Mouse (Mus musculus) urinary bladder, postnatal 4 days (tissue): ENCODE results near the gene Ptprm.

ENCODE experiments used
- DNase-seq, 2 experiments: peaks; one replicate each; pipeline ENCODE4 v3.0.0; 2021 to 2022; ENCODE audit warnings: low spot score in 2 of 2

The Ptprm gene

GRCm38 (mm10) chr17:66720992-66721351 is 633.3 kb downstream of the Ptprm start:
- DNase-seq: no peak

DNA sequence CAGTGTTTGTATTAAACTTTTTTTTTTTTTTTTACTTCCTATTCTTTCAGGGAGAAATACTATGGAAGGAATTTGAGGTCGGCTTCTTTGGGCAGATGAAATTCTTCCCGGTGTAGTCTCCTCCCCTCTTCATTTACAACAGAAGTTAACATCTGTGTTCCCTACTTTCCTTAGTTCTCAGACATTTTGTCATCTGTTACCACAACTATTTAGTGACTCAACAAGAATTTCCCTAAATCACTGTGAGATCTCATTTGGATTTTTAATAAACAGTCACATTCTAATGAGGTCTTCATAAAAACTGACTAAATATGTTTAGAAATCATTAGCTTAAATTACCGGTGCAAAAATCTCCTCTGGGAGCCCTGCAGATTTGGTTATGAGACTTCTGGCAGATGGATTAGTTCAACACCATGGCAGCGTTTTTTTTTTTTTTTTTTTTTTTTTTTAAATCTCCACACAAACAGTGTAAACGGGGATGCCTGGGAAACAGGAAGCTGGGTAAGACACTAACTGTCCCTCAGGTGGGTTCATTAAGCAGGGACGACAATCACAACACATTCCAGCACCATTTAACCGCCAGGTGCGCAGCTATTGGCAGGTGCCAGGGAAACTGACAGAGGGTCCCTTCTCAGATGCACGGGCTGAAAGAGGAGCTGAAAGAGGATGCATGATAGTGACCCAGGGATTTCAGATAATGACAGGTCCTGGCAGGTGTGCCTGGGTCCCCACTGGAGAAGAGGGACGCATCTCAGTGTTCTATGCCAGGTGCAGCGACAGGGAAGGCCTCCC is 633.9 kb downstream of the Ptprm start:
- no peak for DNase-seq

DNA sequence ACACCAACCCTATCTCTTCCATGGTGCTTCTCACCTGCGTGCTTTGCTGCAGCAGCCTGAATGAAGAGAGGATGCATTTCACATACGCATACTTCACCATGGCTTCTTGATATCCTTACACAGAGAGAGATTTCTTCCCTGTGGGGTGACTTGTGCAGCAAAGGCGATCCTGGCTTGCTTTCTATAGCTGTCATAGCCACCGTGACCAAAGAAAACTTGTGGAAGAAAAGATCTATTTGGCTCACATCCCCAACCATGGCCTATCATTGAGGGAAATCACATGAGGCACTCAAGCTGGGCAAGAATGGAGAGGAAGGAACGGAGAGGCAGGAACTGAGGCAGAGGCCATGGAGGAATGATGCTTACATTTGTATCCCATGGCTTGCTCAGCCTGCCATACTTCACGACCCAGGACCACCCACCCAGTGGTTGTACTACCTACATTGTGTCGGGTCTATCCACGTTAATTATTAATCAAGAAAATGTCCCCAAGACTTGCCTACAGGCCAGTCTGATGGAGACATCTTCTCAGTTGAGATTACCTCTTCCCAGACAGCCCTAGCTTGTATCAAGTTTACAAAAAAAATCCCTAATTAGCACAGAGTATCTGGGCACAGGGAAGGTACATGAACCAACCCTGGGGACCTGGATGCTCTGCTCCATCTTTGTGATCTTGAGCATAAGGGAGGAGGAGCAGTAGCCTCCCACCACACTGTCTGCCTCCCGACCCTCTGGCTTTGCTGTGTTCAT is 641.6 kb downstream of the Ptprm start:
- no peak for DNase-seq

GRCm38 (mm10) chr17:66711221-66712016 is 642.8 kb downstream of the Ptprm start:
- DNase-seq: no peak

- DNase-seq: no peak
Observed at GRCm38 (mm10) chr17:66710568-66710967, 643.7 kb downstream of the Ptprm start.

- DNase-seq: no peak
Observed at GRCm38 (mm10) chr17:66708748-66709147, 645.5 kb downstream of the Ptprm start.

GRCm38 (mm10) chr17:66707684-66708083 is 646.6 kb downstream of the Ptprm start:
- DNase-seq: no peak

- no peak for DNase-seq
Observed at GRCm38 (mm10) chr17:66701358-66702184, 652.7 kb downstream of the Ptprm start.

DNA sequence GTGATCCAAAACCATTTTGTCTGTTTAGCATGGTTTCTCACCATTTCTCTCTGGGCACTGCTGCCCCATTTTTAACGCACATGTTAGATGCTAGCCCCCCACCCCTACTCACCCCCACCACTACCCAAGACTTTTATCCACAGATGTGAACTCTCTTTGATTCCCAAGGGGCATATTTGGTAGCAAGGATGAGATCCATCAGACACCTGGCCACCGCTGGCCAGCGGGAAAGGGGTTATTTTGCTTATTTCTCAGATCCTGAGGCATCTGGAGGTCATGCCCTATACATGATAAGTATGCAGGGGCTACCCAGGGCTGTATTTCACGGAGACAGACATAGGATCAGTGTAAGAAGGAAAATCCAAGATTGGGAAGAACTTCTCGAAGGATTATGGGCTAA is 654.4 kb downstream of the Ptprm start:
- DNase-seq: no peak

DNA sequence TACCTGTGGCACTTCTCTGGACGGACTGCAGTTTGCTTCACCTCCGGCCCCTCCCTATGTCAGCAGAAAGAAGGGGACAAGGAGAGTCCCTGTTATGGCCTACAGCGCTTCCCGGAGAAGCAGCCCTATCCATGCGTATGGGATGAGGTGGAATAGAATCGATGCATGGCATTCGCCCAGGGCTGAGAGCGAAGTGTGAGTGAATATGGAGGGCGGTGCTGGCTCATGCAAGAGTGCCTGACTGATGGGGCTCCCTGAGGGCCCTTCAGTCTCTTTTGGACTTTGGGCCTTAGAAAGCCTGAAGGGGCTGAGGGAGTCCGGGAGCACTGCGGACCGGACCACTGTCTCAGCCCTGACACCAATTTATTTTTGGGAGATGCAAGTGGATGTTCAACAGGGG is 656.6 kb downstream of the Ptprm start:
- DNase-seq: no peak

DNA sequence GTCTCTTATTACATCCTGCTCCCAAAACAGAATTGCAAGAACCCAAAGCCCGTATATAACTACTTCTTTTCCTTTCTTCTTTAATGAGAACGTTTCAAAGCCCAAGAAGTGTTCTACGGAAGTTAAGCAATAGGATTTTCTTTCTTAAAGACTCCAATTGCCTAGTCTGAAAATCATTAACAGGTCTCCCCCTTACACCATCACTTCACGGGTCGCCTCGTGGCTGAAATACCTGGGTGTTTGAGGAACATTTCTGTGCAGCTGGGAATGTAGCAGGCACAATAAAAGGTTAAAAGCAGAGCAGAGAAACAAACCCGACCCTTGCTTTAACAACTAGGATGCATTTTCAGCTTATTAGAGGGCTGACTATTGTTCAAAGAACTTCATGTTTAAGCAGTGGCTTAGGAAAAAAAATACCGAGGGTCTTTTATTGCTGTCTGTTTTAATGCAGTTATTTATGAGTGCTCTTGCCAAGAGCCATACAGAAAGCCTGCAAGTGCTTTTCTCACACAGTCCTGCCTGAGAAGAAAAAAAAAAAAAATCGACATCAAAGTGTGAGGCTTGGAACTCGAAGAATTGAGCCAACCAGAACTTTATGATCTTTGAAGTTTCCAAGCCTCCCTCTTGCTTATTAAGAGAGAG is 657.6 kb downstream of the Ptprm start:
- DNase-seq: no peak

DNA sequence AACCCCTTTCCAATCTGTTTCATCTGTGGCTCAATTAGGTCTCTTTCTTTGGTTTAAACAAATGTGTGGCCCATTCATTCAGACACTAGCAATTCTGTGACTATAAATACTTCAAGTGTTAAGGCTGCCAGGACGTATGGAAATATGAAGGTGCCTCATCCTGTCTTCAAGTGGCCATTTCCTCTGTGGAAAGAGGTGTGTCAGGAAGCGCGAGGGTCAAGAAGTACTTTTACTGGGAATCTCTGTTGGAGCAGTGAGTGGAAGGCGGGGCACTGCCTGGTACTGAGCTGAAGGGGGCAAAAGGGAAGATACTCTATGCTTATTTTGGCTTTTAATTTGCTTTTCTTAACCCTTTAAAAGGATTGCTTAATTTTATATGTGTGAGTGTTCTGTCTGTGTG is 659.9 kb downstream of the Ptprm start:
- DNase-seq: no peak

- DNase-seq: no peak
Observed at GRCm38 (mm10) chr17:66693676-66694304, 660.5 kb downstream of the Ptprm start.

GRCm38 (mm10) chr17:66692941-66693675 is 661.1 kb downstream of the Ptprm start:
- DNase-seq: no peak

DNA sequence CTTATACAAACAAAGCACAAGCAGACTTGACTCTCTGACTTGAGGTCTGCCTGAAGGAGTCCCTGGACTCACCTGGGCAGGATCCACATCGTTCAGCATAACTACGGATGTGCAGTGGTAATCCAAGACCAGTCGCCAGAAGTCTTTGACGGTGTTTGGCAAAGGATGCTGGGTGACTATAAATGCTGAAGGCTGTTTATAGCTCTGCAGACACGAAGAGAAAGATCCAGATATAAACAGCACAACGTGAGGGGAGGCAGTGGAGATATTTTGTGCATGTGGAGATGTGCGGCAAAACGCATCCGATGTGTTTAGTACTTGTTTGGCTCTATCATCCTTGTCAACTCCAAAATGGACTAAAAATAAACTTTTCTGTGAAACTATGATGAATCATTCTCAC is 666.1 kb downstream of the Ptprm start:
- DNase-seq: no peak

- no peak for DNase-seq
Observed at GRCm38 (mm10) chr17:66687543-66687942, 666.7 kb downstream of the Ptprm start.

DNA sequence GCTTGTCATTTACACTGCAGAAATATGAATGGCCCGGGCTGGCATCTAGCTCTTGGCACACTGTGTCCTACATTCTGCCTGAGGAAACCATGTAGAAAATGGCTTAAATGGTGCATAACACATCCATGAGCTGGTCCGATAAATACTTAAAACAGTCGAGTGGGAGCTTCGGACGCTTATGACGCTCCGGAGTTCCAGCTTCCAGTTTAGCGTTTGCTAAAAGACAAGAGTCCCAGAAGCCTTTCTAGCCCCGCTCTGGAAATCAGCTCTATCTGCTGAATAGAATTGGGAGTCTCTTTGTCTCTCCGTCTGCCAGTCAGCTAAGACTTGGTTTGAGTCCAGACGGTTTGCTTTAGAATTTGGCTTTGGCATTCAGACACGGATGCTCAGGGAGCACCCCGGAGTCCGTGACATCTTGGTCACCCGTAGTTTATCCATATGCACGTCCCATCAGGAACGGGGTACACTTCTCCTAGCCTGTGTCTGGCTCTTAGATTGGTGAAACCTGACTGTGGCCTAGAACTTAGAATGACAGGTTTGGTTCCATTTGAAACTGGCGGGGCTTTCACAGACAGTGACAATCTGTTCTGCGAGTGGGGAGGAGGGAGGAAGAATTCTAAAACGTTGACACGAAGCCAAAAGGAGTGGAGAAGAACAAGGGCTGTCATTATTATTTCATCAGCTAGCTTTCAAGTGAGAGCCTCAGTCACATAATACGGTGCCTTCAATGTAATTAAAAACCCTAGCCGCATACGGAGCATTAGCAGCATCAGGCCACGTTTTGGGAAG is 667.4 kb downstream of the Ptprm start:
- DNase-seq: no peak

DNA sequence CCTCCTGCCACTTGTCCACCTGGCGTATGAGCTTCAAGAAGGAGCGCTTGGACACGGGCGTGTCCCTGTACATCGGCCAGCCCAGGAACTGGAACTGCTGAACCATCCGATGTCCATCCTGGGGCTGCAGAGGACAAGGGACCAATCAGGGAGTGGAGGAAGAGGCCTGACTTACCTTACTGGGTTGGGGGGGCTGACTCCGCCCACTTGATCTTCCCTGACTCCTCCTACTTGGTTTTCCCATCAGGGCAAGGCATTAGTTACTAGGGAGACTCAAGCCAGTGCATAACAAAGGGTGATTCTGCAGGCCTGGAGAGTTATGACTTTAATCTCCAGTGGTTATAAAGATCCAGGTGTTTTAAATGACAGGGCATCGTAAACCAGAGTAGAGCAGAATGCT is 670.8 kb downstream of the Ptprm start:
- DNase-seq: no peak

DNA sequence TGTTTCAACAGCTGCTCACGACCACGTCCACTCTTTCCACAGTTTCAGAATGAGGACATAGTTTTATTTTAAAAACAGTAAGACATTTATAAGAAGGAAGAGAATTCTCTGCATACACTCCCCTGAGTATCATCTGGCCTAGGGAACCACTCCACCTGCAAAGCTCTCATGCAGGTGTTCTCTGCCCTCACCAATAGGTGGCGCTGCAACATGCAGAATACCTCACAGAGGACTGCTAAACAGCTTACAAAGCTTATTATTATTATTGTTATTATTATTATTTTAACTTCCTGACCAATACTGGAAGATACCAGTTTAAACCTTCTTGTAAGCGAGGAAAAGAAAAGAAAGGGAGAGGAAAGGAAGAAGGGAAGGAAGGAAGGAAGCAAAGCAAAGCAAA is 673.6 kb downstream of the Ptprm start:
- DNase-seq: peak in 1 of 2 experiments; percentile 72
